Mouse (Mus musculus) heart, adult 9 months (tissue): ENCODE data around the gene Gramd1b.

Experiments
- DNase-seq, 2 experiments: peaks; one replicate each; pipeline ENCODE4 v3.0.0; 2022; ENCODE audit warnings: low spot score in 2 of 2

The Gramd1b gene

DNA sequence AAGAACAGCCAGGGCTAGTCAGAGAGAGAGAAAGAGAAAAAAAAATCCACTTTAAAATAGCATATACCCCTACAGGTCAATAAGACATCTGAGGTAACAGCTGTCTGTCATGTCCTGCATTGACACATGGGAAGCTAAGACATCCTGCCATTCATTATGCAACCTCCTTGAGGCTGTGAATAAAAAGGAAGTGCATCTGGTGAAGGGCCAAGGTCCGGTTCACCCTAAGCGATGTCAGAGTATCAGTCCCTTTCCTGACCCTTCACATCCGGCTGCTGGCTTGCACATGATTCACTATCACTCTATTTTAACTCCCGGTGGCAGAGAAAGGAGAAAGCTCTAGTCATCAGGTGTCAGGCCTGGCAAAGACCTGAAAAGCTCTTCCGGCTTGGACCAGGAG is 73.7 kb downstream of the Gramd1b start:
- DNase-seq = peak; percentile 38 to 40

DNA sequence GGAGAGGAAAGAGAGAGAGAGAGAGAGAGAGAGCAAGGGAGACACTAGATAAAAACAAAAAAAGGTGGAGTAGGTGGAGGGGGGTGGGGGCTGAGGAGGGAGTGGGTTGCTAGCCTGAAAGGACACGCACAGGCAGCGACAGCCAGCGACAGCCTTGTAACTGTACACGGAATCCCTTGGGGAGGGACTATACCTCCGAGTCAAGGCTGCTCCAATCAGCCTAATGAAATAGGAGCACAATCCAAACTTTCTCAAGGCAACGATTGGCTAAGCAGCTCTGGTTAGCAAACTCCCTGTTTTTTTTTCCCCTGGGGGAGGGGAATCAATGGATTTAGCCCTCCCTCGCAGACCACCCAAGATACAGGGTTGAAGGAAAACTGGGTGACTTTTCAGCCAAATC is 75.0 kb downstream of the Gramd1b start:
- peak; percentile 35 to 51 for DNase-seq

DNA sequence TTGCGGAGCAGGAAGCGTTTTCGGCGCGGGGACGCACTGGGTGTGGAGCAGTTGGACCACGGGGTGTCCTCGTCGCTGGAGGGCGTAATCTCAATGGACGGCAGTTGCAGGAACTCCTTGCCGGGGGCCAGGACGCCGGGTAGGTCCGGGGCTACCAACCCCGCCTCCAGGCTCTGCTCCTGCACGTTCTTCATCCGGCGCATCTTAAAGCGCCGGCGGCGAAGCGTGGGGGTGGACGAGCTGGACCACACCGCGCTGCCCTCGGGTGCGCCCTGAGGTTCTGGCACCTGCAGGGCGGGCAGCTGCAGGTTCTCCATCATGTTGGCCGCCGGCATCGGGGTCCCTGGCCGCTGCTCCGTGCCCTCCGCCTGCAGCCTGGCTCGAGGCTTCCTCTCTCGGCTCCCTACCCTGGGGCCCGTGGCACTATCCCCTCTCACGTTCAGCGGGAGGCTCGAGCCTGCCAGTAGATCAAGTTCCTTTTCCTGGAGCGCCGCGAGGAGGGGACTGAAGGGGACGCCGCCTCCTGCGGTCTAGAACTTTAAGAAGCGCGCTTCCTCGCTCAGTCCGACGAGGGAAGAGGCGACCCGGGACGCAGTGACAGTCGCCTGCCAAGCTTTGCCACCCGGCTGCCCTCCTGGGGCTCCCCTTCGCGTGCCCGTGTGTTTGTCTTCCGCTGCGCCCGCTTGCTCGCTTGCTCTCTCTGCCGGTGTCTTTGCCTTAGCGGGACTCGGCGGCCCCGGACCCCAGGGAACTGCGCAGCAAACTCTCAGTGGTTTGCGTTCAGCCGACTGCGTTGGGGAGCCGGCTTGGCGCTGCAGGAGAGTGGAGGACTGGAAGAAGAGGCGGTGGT is 75.6 kb downstream of the Gramd1b start:
- DNase-seq = peak; percentile 58 to 59

DNA sequence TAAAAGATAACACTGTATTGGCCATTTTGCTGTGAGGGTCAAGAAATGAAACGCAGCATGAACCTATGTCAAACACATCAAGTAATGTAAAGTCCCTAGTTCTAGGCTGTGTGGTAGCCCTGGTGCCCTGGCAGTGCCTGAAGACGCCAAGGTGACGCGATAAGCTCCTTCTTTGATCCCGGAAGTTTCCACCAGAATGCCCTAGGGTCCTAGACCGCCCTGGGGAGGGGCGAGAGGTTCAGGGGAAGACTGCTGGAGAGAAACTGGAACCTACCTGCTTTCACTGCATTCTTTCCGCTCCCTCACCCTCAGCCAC is 76.2 kb downstream of the Gramd1b start:
- no peak for DNase-seq

DNA sequence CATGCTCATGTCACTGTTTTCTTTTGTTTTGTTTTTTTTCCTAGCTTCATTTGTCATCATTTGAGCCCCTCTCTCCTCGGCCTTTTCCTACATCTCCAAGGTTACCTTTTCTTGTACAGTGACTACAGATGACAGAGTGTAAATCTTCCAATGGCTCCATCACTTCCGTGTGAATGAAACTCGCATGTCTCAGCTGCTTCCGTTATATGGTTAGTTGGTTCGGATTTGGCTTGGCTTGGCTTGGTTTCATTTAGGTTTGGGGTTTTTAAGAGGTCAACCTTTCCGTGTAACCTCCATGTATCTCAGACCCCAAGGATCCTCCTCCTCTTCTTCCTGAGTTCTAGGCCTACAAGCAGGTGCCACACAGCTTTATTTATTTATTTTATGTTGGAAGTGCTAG is 77.3 kb downstream of the Gramd1b start:
- DNase-seq = no peak

DNA sequence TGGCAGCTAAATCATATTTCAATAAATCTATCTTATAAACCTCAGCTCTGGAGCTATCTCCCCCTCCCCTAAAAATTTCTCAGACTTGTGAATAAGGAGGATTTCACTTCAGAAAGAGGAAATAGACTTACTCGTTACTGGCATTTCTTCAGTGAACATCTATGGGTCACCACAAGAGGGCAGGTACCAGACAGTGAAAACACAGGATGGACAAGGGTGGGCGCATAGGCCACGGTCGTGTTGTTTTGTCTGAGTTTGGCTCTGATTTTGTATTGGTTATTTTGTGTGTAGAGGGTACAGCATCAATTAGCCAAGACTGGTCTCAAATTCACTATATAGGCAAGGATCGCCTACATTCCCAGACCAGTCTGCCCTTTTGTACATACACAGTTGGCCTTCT is 79.0 kb downstream of the Gramd1b start:
- no peak for DNase-seq

DNA sequence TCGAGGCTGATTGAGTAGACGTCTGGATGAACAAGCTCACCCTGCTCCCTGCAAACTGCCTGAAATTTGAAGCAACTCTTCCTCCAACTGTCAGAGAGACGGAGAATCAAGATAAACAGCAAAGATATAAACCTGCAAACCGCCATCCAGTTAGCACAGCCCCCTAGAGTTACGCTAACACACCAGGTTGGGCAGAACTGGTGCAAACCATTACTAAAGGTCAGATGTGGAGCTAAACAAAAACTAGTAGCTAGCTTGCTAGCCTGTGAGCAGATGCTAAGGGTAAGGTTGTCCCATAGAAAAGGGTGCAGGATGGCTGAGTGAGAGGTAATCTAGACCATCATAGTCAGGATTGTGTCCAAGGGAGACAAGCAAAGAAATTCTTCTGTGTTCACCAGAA is 80.4 kb downstream of the Gramd1b start:
- no peak for DNase-seq

DNA sequence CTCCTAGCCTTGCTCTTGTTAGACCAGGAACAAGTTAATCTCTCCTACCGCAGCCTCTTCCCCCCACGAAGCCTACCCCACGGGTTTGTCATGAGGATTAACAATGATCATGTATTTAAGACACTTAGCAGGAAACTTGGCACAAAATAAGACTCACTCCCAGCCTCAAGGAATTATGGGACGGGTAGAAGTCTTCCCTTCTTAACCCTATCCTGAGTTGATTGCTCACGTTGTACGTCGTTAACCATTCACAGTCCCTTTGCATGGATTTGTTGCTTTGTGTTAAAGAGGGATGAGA is 80.8 kb downstream of the Gramd1b start:
- DNase-seq = no peak

DNA sequence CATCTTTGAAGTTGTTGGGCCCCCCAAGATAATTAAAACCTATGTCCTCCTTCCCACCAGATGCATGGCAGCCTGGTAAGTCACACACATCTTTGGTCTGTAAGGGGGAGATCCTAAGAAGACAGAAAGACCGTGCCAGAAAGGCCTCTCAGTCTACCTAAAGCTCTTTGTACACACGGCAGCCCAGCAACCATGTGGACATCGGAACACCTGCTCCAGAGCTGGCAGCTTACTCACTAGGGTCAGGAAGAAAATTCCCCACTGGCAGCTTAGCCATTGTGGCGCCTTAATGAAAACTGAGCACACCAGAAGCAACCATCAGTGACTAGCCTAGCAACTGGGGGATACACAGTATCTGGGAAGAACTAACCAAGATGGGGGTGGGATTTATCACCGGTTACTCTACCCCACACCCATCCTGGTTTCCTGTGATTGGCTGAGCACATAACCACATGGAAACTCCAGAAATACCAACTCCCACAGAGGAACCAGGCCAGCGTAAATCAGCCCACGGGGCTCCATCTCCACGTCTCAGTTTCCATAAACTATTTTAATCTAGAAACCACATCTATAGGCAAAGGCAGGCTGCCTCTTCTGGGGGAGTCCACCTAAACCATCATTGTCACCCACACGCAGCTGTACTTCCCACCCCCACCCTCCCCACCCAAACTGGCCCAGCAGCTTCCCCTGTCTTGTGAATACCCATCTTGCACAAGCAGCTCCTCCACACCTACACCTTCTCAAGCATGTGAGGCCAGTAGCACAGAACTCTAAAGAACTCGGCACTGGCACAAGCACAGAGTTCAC is 81.4 kb downstream of the Gramd1b start:
- DNase-seq = no peak

DNA sequence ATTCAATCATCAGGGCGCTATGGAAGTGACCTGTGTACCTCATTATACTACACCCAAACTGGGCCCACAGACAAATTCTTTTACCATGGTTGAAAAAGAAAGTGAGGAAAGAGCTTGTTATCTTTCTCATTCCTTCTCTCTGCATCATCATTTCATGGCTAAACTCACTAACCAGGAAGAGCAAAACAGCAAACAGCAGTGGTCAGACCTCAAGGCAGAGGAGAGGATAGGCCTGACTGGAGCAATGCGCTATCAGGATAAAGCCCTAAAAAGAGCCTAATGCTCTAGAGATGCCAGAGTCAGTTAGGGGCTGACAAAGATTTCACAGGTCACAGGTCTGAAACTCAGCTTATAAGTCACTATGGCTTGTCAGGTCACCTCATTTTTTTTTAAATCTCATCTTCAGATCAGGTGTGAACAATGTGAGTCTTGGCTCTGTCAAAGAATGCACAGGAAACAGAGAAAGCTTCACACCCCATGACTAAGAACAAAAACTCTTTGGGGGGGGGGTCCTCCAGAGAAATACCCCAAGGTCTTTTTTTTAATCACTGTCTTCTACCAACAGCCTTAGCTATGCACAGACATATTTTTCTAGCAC is 82.4 kb downstream of the Gramd1b start:
- no peak for DNase-seq

DNA sequence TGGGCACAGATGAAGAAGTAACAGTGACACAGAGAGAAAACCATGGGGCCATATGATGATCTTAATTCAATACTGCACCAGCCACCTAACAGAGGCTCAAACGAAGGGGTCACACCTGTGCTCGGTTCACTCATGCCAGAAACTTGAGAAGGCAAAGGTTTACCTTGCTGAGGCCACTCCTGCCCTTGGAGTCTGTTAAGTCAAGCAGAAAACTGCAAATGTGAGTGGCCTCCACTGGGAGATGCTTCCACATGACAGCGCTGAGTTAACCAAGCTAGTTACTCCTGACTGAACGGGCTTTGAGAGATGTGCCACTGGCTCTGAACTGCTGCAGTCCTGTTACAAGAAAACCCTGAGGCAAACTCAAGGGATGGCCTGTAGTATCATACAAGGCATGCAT is 83.9 kb downstream of the Gramd1b start:
- DNase-seq = no peak

DNA sequence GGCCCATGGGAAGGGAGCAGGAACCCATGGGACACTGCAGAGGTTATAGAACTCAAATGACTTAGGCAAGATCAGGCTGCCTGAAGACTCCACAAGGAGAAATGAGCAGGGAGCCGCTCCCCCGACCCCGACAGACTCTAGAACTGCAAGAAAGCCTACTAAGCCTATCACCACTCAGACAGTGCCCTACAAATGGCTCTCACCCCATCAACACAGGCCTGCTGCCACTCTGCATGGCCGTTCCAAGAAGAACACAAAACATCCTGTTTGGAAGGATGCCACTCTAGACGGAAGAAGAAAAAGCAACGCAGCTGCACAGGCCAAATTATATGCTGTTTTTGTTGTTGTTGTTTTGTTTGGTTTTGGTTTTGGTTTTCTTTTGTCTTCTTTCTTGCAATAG is 86.2 kb downstream of the Gramd1b start:
- DNase-seq = no peak

DNA sequence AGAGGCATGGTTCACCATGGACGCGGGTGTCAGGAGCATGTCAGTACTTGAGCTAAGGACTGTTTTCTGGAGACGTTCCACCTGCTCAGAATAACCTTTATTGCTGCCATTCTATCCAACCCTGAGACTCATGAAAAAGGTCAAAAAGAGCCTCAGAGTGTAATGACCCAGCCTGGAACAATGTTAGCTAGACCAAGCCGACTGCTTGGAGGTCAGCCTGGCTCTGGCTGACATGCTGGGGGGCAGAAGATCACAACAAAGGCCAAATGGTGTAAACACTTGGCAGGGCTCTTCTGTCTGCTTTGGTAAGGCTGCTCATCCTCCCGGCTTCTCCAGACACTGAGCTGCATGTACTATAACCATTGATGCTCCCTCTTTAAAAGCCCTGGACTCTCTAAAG is 88.4 kb downstream of the Gramd1b start:
- no peak for DNase-seq

DNA sequence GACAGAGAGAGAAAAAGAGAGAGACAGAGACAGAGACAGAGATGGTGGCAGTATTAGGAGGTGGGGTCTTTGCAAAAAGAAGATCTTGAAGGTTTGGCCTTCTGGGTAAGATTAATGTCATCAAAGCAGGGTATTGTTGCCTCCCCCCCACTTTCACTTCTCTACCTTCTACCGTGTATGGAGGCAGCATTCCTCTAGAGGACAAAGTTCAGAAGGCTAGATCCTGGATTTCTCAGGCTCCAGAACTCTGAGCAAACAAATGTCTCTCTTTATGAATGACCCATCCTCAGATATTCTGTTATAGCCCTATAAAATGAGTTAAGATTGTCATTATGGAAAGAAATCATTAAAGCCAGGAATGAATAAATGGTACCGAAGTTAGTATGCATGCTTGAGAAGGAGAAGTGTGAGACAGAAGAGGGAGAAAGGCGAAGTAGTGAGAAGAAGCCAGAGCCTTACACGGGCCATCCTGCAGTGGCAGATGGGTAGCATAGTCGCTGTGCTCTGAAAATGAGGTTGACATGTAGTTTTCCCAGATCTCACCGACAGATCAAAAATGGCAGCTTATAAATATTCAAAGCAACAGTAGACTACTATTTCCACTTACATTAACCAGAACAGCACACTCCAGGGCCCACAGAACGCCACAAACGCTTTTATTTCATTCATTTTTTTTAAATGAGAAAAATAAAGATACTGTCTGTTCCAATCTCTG is 91.1 kb downstream of the Gramd1b start:
- no peak for DNase-seq

DNA sequence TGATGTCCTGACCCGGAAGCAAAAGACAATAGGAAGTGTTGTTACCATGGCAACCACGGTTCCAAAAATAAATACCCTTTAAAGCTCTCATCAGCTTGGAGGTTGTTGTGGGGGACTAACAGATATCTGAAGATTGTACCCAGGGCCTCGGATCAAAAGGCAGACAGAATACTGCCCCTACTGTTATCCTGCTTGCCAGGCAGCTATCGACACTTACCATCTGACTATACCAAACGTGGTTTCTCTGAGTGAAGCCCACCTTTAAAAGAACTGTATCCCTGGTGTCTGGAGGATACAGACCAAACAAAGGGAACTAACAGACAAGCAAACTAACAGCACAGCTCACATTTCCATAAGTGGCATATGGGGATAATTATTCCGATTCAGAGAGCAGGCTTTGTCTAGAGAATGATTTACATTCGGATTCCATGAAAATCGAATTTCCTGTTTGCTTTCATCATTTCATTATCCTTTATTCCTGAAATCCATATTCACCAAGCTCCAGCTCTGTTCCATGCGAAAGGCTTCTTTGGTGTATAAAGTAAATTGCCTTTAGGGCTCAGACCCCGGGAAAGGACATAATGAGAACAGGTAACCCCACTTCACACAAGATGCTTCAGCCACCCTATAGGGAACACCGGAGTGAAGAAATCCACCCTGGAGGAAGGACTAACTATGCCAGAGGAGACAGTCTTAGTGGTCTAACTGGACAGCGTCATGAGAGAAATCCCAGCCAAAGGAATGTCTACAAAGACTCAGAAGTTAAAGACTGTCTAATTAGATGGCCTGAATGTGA is 92.3 kb downstream of the Gramd1b start:
- no peak for DNase-seq

DNA sequence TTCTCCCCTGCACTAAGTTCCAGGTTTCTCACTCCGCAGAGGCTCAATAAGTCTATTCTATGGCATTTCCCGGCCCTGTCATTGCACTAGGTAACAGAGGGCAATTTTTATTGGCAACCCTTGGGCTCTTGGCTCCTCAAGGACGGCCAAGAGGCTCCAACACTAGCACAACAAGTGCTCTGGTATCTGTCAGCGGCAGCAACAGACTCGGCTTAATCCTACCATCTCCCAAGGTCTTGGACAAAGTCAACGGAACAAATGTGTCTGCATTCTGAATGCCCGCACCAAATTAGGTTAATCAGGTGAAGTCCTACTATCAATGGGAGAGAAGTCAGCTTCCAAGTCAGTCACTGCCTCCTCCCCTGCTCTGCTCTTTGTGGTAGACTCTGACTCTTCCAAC is 93.3 kb downstream of the Gramd1b start:
- peak; percentile 56 to 65 for DNase-seq

DNA sequence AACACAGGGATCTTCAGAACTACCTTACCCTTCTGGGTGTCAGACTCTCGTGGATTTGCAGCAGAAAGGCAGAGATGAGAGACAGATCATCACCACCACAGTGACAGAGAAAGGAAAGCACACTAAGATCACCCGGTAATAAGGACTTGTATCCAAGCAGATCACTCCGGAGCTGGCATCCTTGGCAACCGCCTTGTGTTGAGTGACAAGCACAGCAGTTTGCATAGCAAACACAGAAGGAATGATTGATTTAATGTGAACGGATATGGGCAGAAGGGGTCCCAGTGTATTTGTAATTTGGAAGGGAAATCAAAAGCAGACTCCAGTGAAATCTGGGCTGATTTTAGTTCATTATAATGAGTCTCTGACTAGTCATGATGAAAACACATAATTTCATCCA is 97.9 kb downstream of the Gramd1b start:
- no peak for DNase-seq

DNA sequence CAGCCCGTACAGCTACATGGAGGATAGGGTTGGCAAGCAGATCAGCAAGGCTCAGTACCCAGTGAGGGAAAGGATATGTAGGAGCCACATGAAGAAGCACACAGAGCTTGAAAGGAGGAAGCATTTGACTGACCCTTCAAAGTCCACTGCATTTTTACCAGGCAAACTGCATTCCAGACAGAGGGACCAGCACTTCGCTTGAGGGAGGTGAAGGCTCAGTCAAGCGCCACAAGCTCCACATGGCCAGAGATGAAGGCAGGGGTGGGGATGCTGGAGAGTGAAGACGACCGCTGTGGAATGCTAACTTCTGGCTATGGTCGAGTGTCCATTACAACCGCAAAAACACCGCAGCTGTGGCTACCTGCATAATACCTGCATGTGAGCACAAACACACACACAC is 100.2 kb downstream of the Gramd1b start:
- DNase-seq = no peak

DNA sequence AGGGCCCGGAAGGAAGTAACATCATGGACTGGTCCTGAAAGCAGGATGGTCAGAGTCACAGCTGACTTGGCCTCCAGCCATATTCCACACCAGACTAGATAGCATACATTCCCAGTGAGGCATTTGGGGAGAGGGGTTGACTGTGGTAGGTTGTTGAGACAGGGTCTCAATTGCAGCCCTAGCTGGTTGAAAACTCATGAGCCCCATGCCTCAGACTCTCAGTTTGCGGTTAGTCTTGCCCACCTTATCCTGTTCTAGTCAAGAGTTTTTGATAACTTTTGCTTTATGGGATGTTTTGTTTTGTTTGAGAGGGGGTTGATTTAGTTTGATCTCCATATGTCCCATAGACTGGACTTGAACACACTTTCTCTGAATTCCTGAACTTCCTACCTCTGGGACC is 103.5 kb downstream of the Gramd1b start:
- DNase-seq = no peak

DNA sequence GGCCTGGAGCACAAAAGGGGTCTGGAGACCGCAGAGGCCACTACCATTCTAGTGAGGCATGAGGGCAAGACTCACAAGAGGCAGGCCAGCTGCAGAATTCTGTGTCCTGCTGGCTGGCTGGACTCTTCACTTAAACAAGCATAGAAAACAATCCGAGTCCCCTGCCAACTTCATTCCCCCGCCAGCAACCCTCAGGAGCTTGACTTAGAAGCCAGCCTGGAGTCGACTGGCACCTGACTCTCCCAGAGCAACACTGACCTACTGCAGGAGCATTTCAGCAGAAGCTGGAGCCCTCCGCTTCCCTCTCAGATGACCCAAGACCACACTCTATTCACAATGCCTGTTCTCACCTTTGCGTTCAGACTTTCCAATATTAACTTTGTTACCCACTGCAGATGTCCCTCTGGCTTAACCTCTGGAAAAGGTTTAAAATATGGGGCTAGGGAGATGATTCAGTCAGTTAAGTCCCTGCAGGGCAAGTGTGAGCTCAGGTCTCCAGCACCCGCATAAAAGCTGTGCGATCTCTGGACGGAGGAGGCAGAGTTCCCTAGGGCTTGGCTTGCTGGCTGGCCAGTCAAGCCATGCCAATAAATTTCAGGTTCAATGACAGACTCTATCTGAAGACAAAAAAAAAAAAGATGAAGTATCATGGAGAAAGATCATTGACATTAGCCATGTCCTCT is 104.8 kb downstream of the Gramd1b start:
- DNase-seq = peak in 1 of 2 experiments; percentile 30

DNA sequence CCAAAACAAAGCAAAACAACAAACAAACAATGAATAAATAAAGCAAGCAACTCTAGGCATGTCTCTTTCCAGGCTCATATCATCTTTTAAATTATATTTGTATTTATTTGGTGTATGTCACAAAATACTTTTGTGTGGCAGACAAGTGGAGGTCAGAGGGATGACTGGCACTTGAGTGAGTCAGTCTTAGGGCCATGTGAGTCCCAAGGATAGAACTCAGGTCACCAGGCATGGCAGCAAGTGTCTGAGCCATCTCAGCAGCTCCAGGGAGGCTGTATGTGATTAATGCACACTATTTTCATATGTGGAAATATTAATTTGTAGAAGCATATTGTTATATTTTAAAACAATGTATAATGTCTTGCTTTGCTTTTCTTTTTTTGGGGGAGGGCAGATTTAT is 106.3 kb downstream of the Gramd1b start:
- DNase-seq = no peak
